Mouse (Mus musculus) liver, adult (tissue): Measurements from ENCODE around the gene Smpdl3a.

ENCODE experiments used
- GATA4 ChIP-seq: IDR thresholded peaks from 2 replicates; pipeline ENCODE4 v1.6.1; 2014; ENCODE audit warnings: mild to moderate bottlenecking, low read length; ENCODE audit not compliant: insufficient replicate concordance

Gene Smpdl3a

DNA sequence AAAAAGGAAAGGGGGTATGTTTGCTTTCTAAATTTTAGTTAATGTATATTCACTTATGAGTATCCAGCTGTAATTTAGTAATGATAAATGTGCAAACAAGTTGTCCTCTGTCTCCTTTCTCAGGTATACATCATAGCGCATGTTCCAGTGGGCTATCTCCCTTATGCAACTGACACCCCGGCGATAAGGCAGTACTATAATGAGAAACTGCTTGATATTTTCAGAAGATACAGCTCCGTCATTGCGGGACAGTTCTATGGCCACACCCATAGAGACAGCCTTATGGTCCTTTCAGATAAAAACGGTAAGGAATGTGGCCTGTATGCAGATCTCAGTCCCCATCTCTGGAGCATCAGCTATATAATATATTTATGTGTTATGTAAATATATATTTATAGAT lies 13.6 kb downstream of the Smpdl3a start:
- no peak for TF ChIP-seq GATA4

DNA sequence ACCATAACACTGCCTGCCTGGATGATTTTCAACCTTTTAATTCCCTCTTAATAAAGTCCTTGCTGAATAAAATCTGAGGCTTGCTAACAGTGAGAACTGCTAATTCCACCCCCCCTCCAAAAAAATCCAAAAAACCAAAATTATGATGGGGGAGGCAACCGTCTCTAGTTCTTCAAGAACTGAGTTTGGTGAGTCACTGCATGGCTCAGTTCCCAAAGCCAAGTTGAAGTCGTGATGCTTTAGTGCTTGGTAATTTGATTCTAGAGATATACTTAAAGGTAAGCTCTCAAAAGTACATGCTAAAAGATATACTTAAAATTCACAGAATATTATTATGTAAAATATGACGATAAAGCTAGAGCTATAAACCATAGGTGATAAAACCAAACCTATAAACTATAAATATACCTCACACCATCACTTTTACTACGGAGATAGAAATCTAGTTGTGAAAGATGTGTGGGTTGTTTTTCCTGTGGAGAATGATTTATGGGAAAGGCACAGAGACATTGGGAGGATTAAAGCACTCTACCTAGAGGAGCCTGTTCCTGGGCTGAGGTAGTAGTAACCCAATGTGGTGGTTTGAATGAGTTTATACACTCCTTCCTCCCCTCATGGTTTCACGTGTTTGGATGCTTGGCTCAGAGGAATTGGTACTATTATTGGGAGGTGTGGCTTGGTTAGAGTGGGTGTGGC lies 18.2 kb downstream of the Smpdl3a start:
- TF ChIP-seq GATA4, result no peak

DNA sequence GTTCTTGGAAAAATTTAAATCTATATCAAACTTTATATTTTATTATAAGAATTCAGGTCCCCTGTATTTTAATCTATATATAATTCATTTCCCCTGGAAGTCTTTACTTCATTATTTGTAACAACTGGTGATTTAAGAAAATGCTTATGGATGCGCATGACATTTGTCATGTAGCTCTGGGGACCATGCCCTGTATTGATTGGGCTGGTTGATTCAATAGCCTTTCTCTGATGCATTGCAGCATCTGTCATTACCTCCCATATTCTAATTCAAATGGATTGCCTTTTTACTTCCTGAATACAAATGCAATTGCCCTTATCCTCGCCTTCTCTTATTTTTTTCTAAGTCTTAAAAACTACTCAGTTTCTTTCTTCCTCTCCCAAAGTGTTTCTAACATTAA lies 20.2 kb downstream of the Smpdl3a start:
- TF ChIP-seq GATA4, result no peak

DNA sequence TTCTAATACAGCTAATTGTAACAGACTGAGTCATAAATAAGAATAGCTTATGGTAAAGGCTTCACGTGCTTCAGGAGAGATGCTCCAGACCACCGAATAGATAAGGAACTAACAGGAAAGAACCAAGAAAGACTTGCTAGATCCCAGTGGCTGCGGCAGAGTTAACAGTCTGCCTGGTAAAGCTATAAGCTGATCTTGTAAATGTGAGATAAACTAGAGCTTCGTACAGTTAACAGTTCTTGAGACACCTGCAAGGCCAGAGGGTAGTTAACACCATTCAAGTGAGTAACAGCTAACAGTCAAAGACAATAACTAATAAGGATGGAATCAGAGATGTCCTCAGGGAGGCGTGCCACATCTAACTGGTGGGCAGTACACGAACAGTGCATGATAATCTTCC lies 21.7 kb downstream of the Smpdl3a start:
- TF ChIP-seq GATA4, result no peak

DNA sequence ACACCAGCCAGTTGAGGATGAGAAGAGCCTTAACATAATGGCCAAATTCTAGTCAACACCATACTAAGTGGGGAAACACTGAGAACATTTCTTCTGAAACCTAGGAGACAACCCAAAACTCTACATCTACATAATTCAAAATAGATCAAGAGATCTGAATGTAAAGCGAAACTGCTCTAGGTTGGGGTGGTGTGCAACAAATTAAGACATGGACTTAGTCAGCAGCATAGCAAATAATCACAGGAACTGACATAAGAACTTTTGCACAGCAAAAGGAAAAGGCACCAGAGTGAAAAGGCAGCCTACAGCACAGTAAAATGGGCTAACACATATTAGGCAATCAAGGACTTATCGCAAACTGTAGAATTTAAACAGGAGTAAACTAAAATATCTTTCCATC lies 25.1 kb downstream of the Smpdl3a start:
- no peak for TF ChIP-seq GATA4

DNA sequence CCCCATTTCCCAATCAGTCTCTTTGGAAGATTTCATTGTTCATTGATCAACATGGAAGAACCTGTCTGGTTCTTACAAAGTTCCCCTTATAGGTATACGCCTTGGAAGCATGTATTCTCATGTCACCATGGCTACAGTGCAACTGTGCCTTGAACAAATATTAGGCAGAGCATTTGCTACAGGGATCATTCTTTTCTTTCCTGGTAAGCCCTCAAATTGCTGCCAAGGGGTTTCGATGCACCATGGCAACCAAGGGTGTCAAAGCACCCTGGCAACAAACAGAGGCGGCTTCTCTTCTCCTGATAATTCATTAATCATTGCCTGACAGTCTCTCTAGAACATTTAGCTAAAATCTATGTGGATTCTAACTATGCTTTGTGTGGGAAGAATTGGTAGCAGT lies 28.3 kb downstream of the Smpdl3a start:
- no peak for TF ChIP-seq GATA4

DNA sequence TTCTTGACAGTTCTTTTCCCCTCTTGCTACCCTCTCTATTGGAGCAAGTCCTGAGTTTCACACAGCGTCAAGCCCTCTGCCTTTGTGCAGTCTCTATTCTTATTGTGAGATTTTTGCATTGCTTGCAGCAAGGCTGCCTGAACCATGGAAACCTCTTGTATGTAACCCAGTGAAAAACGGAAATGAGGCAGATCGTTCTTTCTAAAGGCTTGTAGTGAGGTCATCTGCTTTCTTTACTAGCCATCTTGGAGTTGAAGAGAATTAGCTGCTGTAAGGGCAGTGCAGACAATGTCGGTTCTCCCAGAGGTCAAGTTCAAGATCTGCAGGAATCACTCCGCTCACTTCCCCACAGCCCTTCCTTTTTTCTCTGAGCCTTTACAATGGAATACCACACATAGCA lies 34.5 kb downstream of the Smpdl3a start:
- no peak for TF ChIP-seq GATA4

DNA sequence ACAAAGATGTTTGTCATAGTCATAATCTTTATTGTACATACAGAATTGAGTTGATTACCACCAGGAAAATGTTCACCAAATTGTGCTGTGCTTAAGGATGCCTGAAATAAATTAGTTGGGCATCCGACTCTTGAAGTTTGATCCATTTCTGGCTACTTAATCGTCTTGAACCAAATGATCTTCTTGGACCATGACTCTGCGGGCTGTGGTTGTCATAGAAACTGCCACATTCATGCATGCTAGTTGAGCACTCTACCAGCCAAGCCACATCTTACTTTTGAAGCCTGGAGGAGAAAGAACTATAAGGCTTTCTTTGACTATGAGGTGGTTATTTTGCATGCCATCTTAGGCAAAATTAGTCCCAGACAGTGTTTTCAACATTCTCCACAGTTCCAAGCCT lies 35.5 kb downstream of the Smpdl3a start:
- TF ChIP-seq GATA4, result no peak

DNA sequence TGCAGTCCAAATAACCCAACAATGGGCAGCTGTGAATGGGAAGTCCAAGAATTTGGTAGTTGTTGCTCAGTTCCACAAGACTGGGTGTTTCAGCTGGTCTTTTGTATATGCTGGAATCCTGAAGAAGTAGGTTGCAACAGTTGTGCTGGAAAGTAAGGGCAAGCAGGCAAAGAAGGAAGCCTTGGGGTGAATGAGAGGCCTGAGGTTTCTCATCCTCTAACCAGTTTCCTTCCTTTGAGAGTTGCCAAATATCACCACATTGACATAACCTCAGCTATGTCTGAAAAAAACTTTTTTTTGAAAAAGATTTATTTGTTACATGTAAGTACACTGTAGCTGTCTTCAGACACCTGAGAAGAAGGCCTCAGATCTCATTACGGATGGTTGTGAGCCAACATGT lies 41.0 kb downstream of the Smpdl3a start:
- no peak for TF ChIP-seq GATA4

DNA sequence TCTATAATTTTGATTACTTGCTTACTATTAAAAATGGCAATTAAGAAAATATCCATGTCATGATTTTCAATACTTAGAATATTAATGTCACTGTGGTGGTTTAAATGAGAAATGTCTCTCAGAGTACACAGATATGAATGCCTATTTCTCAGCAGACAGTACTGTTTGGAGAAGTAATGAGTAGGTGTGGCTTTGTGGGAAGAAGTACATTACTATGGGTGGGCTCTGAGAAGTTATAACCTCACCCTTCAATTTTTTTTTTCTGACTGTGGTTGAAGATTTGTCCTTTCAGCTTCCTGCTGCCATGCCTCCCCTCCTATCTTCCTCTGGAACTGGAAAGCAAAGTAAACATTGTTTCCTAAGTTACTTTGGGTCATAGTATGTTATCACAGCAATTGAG lies 41.8 kb downstream of the Smpdl3a start:
- no peak for TF ChIP-seq GATA4

DNA sequence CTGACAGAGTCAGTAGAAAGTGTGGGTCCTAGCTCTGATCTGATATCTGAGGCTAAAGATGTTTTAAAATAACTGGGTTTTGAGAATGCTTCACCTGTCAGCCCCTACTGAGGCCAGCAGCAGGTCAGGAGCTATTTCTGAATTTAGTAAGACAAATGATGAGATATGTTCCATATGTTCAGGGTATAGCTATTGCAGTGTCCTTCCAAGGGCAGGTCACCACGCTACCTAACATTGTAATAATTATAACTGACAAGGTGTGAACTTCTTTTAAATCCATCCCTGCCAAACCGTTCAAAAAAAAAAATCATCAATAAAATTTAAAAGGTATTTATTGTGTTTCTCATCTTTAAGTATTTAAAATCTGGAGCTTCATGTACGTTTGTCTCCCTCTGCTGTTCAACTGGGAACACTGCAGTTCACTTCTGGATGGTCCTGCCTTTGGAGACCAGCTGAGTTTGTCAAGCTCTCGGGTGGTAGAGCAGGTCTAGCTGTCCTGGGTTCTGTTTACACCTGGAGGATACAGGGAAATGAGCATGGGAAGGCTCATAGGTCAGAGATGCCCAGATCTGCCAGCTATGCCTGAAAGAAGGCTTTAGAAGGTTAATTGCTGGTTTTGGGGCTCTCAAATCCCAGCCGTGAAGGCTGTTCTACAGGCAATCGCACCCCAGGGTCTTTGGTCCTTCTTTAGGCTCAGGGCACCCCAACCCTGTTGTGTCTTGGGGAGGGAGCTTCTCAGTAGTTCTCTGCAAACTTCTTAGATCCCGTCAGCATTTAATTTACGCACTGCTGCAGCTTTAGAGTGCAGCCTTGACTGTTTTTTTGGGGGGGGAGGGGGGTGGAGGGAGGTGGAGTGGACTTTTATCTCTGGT lies 47.7 kb downstream of the Smpdl3a start:
- TF ChIP-seq GATA4, result no peak

DNA sequence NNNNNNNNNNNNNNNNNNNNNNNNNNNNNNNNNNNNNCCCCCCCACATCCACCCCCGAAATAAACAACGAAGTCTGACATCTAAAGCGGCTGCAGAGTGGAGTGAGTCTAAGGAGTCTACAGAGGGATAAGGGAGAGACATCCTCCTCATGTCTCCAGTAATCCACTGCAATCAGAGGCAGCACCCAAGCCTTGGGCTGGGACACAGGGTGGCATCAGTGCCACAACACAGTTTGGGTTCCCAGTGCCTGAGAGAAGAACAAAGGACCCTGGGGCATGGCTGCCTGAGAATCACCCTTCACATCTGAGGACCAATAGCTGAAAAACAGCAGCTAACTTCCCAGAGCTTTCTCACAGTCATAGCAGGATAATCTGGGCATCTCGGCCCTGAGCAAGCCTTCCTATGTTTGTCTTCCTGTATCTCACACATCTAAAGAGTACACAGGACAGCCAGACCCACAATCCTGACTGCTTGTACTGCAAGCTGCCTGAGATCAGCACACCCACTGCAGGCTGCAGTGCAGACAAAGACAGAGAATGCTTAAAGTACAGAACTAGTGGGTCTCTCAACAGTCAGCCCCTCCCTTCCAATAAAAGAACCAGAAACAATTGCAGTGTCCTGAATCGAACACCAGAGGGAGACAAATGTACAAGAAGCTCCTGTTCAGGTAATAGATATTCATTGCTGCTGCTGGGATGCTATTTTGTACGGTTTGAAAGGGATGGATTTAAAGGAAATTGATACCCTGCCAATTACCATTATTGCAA lies 54.0 kb downstream of the Smpdl3a start:
- no peak for TF ChIP-seq GATA4
